Mouse (Mus musculus): ENCODE data around the gene Gm20403.

DNA sequence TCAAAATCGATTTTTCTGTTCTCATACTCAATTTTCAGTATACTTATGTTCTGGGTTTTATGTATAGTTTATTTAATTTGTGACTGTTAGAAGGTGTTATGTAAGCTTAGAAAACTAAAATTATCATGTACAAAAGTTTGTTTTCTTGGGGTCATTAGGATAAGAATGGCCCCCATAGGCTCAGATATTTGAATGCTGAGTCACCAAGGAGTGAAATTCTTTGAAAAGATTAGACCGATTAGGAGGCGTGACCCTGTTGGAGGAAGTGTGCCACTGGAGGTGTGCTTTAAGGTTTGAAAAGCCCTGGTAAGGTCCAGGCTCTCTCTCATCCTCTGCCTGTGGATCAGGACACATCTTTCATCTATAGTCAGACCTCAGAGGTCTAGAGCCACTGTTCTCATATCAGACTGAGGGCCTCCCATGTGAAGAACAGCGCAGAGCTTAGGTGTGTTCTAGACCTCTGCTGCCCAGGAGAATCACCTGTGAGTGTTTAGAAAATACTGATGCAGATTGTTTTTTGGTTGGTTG lies 2.1 kb upstream of the Gm20403 start:
- TF ChIP-seq GATA1 (IDR thresholded peaks at IDR 0.05; ENCODE audit: borderline replicate concordance, low read length) (no peak), FLI1 (IDR thresholded peaks at IDR 0.05; ENCODE audit: low read length) (no peak)

Data from megakaryocyte, embryonic 14.5 days (primary cell).